Comparison of ENCODE assay signal across 8 mouse cellular contexts in genomic region chr6:97848191-97848857, GRCm38 (mm10). TPM values are rescaled to one million over a fixed set of nuclear protein-coding genes. Genes with fewer than 3 reads are reported as not detected.
DNase-seq lines count a peak whose midpoint lies in the region.

No protein-coding gene starts in this region.

- DNase-seq in embryo, embryonic 10 days (ENCODE audit: low spot score): peak; percentile 16
- no peak for DNase-seq in embryo, embryonic 9.5 days (ENCODE audit: extremely low spot score)
- DNase-seq in right cerebral cortex, postnatal 4 days: peak; percentile 6
- no peak for DNase-seq in right cerebral cortex, postnatal 14 days
- DNase-seq in heart, postnatal 25 days (ENCODE audit: low spot score): peak; percentile 5
- peak; percentile 48 for DNase-seq in urinary bladder, postnatal 14 days (ENCODE audit: low spot score)
- DNase-seq in left cerebral cortex, postnatal 36 days (ENCODE audit: low spot score in 2 of 2): no peak
- DNase-seq in cerebellum, adult 11-12 months: no peak

- intact Hi-C loops in heart, postnatal 25 days (cut with DNase I): no loop called here
- intact Hi-C loops in left cerebral cortex, postnatal 36 days (cut with DNase I): no loop called here

RNA-seq across cellular contexts. Expression of gene Mitf, which starts 41.5 kb away (rescaled TPM):
- 10 to 100 TPM; 50.9 to 59.9 TPM for total RNA-seq in heart, postnatal 25 days (2021)
- total RNA-seq in left cerebral cortex, postnatal 36 days (2021): 1 to 10 TPM; 6.5 to 8.8 TPM

Comparison
In these comparisons a context has a peak if more than half of its experiments do, and no peak if none do; other contexts are left out.
1. DNase-seq: peak in embryo, embryonic 10 days (single experiment), right cerebral cortex, postnatal 4 days (single experiment), heart, postnatal 25 days (single experiment) and urinary bladder, postnatal 14 days (single experiment); none in embryo, embryonic 9.5 days (single experiment), right cerebral cortex, postnatal 14 days (single experiment), left cerebral cortex, postnatal 36 days (0 of 2) and cerebellum, adult 11-12 months (single experiment).
2. RNA of gene Mitf, which starts 41.5 kb away (total RNA-seq): 50.9 to 59.9 TPM in heart, postnatal 25 days; 6.5 to 8.8 TPM in left cerebral cortex, postnatal 36 days; every median in the first group is over 4 times any median in the second.